Mouse (Mus musculus) activated CD4-positive, CD25-positive, alpha-beta regulatory T cell (primary cell): Measurements from ENCODE around the gene Gna12. TPM values are rescaled to one million over a fixed set of nuclear protein-coding genes. Genes with fewer than 3 reads are reported as not detected.

Experiments
- polyA plus RNA-seq, 2 experiments: library from polyadenylated mRNA; unstranded; fragments of 100-300 nt; shearing (Covaris generic); gene quantifications; one replicate each; pipeline ENCODE4 v1.2.1; 2017

Gna12 gene
- 10 to 100 TPM; 21.9 to 25.7 TPM for polyA plus RNA-seq

GRCm38 (mm10) chr5:140830314-140831063, at the start of gene Gna12:
TSS of gene Gna12 (minus strand) at chr5:140830431.

GRCm38 (mm10) chr5:140723822-140724221, 106.4 kb downstream of the Gna12 start, which contains the start of gene Amz1:
TSS of gene Amz1 (plus strand) at chr5:140724127.

Other genes starting within 250 kb of the Gna12 start
- 100 to 1,000 TPM; 339 to 349 TPM for gene Lfng, start 223.1 kb downstream of the Gna12 start, polyA plus RNA-seq
- 10 to 100 TPM; 25.6 to 27.6 TPM for gene Ttyh3, start 181.4 kb downstream of the Gna12 start, polyA plus RNA-seq
- 10 to 100 TPM; 17.1 to 29.7 TPM for gene Iqce, start 128.1 kb downstream of the Gna12 start, polyA plus RNA-seq
- 10 to 100 TPM; 17.4 to 26.2 TPM for gene Brat1, start 125.4 kb downstream of the Gna12 start, polyA plus RNA-seq
- gene Amz1, start 106.3 kb downstream of the Gna12 start, polyA plus RNA-seq, result 1 to 10 TPM in 1 of 2 experiments, under 1 TPM in 1; 0.93 to 1.1 TPM
- 10 to 100 TPM; 38.9 to 62.2 TPM for gene Card11, start 170.2 kb upstream of the Gna12 start, polyA plus RNA-seq